Comparison of ENCODE assay signal across 21 mouse cellular contexts in genomic region chr13:35601560-35602135, GRCm38 (mm10). TPM values are rescaled to one million over a fixed set of nuclear protein-coding genes. Genes with fewer than 3 reads are reported as not detected.
DNase-seq lines count a peak whose midpoint lies in the region; ATAC-seq and TF ChIP-seq lines count a peak whose summit lies in the region.
"Had no signal": no experiment of that assay in that cellular context is flagged by ENCODE, and none has a peak within 500 bp of the region (broad histone marks: within the 10 kb centered on the region; RNA-seq: fewer than 3 reads in every experiment).

No protein-coding gene starts in this region.

- no peaks in the 10 kb centered on the region for H3K4me1 ChIP-seq in kidney, embryonic 14.5 days (ENCODE audit: control insufficient read depth, insufficient read depth, low read length)
- H3K4me1 ChIP-seq in kidney, postnatal 0 days (replicated peaks; ENCODE audit: insufficient read depth, low read length), result no peaks in the 10 kb centered on the region
- H3K4me1 ChIP-seq: embryonic facial prominence, embryonic 13.5 days; embryonic facial prominence, embryonic 15.5 days; forebrain, embryonic 10.5 days; forebrain, embryonic 12.5 days had no signal

- TF ChIP-seq CTCF in kidney, postnatal 0 days (IDR thresholded peaks at IDR 0.05; ENCODE audit: low read depth), result no peak

- peak; percentile 62; the same call in 1 of the 2 replicates for ATAC-seq in kidney, embryonic 14.5 days (ENCODE audit: low FRiP score, low TSS enrichment)
- ATAC-seq in kidney, postnatal 0 days (replicated peaks; ENCODE audit: low FRiP score, low read depth), result no peak
- ATAC-seq: forebrain, embryonic 14.5 days; forebrain, embryonic 16.5 days had no signal

- no peak overlapping the region for H3K9ac ChIP-seq in kidney, embryonic 14.5 days (ENCODE audit: low read depth, low read length)
- H3K9ac ChIP-seq in kidney, postnatal 0 days (ENCODE audit: low read depth, low read length), result no peak overlapping the region
- H3K9ac ChIP-seq: embryonic facial prominence, embryonic 13.5 days; embryonic facial prominence, embryonic 15.5 days; forebrain, embryonic 12.5 days had no signal

- no peak overlapping the region for H3K27ac ChIP-seq in kidney, embryonic 14.5 days (ENCODE audit: low read depth, low read length)
- no peak overlapping the region for H3K27ac ChIP-seq in kidney, postnatal 0 days
- H3K27ac ChIP-seq: embryonic facial prominence, embryonic 13.5 days; embryonic facial prominence, embryonic 15.5 days; forebrain, embryonic 10.5 days; forebrain, embryonic 12.5 days had no signal

- H3K36me3 ChIP-seq in kidney, embryonic 14.5 days (ENCODE audit: control insufficient read depth, insufficient read depth, low read length), result no peaks in the 10 kb centered on the region
- no peaks in the 10 kb centered on the region for H3K36me3 ChIP-seq in kidney, postnatal 0 days (ENCODE audit: insufficient read depth, low read length)
- H3K36me3 ChIP-seq: embryonic facial prominence, embryonic 13.5 days; embryonic facial prominence, embryonic 15.5 days; forebrain, embryonic 10.5 days; forebrain, embryonic 12.5 days had no signal

- no peak overlapping the region for H3K4me2 ChIP-seq in kidney, embryonic 14.5 days (replicated peaks; ENCODE audit: low read depth, low read length)
- no peak overlapping the region for H3K4me2 ChIP-seq in kidney, postnatal 0 days (ENCODE audit: low read length)
- H3K4me2 ChIP-seq: embryonic facial prominence, embryonic 13.5 days; embryonic facial prominence, embryonic 15.5 days; forebrain, embryonic 12.5 days had no signal

- no peak overlapping the region for H3K4me3 ChIP-seq in kidney, embryonic 14.5 days (ENCODE audit: low read length)
- no peak overlapping the region for H3K4me3 ChIP-seq in kidney, postnatal 0 days (replicated peaks; ENCODE audit: low read depth, low read length)
- H3K4me3 ChIP-seq: embryonic facial prominence, embryonic 13.5 days; embryonic facial prominence, embryonic 15.5 days; erythroblast, embryonic 14.5 days; forebrain, embryonic 10.5 days; forebrain, embryonic 12.5 days had no signal

- WGBS in kidney, embryonic 14.5 days, result 24% methylated on average over 2 of the region's 2 CpGs
- WGBS in kidney, postnatal 0 days, result 31% methylated on average over 2 of the region's 2 CpGs

- H3K27me3 ChIP-seq in kidney, embryonic 14.5 days (ENCODE audit: control insufficient read depth, insufficient read depth, low read length), result no peaks in the 10 kb centered on the region
- H3K27me3 ChIP-seq in kidney, postnatal 0 days (ENCODE audit: insufficient read depth, low read length), result no peaks in the 10 kb centered on the region
- H3K27me3 ChIP-seq: embryonic facial prominence, embryonic 13.5 days; embryonic facial prominence, embryonic 15.5 days; forebrain, embryonic 12.5 days had no signal

- H3K9me3 ChIP-seq in kidney, embryonic 14.5 days (ENCODE audit: control insufficient read depth, low read length), result no peaks in the 10 kb centered on the region
- H3K9me3 ChIP-seq in kidney, postnatal 0 days (replicated peaks; ENCODE audit: low read length), result no peaks in the 10 kb centered on the region
- H3K9me3 ChIP-seq: embryonic facial prominence, embryonic 13.5 days; embryonic facial prominence, embryonic 15.5 days; forebrain, embryonic 10.5 days; forebrain, embryonic 12.5 days had no signal

- no peak for DNase-seq in kidney, postnatal 25 days
- peak; percentile 63 for DNase-seq in kidney, postnatal 0 days (ENCODE audit: low spot score)
- DNase-seq in kidney, adult 9 months, result no peak
- DNase-seq: adrenal gland, adult 2 months; adrenal gland, postnatal 10 days; adrenal gland, postnatal 25 days; cerebellum, adult 11 months; cerebellum, adult 18-20 months; cerebellum, adult 8-10 months; cerebellum, adult 9-11 months; cerebellum, postnatal 14 days; cerebellum, postnatal 36 days; embryo, embryonic 11 days had no signal

RNA-seq across cellular contexts. Expression of gene Cdyl, which starts 58.0 kb away (rescaled TPM):
- 11.9 and 18.4 TPM in 2 replicates for polyA plus RNA-seq in kidney, embryonic 14.5 days (2014; fragmentation: Nextera tagmentation; extraction: Ambion mirVana)
- 7.8 and 10.2 TPM in 2 replicates for polyA plus RNA-seq in kidney, postnatal 0 days (2015; fragmentation: Nextera tagmentation; extraction: Ambion mirVana)
